In the genomic region with DNA sequence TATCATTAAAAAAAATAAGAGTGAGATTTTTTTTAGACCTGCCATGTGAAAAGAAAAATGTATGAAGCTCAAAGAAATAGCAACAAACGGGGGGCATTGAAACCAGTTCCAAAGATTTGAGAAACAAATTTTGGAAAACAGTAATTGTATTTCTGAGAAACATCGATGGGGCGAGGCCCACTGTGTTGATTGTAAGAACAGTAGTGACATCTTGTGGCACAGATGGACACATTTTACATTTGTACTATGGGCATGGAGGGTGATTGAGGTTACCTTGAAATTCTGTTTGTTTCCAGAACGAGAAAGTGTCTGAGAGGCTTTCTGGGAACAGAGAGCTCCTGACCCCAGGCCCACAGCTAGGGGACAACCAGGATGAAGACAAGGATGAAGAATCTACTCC, we compare ENCODE assay signal across 9 mouse cellular contexts. TPM values are rescaled to one million over a fixed set of nuclear protein-coding genes. Genes with fewer than 3 reads are reported as not detected.
DNase-seq lines count a peak whose midpoint lies in the region; ATAC-seq lines count a peak whose summit lies in the region.
"Had no signal": no experiment of that assay in that cellular context is flagged by ENCODE, and none has a peak within 500 bp of the region (broad histone marks: within the 10 kb centered on the region; RNA-seq: fewer than 3 reads in every experiment).

No protein-coding gene starts in this region.

- intact Hi-C loops in left cerebral cortex, postnatal 25 days (cut with DNase I), result loop anchor here (1.0 to 2.0 kb wide), 3 partner anchors 294 to 1537 kb away; no protein-coding TSS in a partner anchor
- intact Hi-C loops in left cerebral cortex, postnatal 4 days (cut with DNase I), result loop anchor here (1.0 kb wide), 1 partner anchor 324 kb away; no protein-coding TSS in a partner anchor

- peak; percentile 38 for DNase-seq in gastrocnemius, adult 18-20 months (ENCODE audit: low spot score)
- DNase-seq in gastrocnemius, postnatal 4 days (ENCODE audit: low spot score in 2 of 2), result no peak
- DNase-seq in left cerebral cortex, postnatal 25 days (ENCODE audit: low spot score in 2 of 2), result peak; percentile 18 to 31
- DNase-seq in left cerebral cortex, postnatal 4 days, result no peak
- peak; percentile 2 for DNase-seq in R1 (ENCODE audit: low read depth, low spot score)
- peak; percentile 38 for DNase-seq in layer of hippocampus, adult 9-11 months
- DNase-seq in spleen, adult 18-20 months, result no peak
- DNase-seq: thymus, postnatal 25 days had no signal

- no peak for ATAC-seq in erythroid progenitor cell, adult 5-6 weeks (replicated peaks; ENCODE audit: low FRiP score, poor library complexity, severe bottlenecking)

RNA-seq across cellular contexts. Expression of gene Ccer1, which starts 22.7 kb away (rescaled TPM):
- not detected for total RNA-seq in gastrocnemius, adult 18-20 months (2021)
- not detected for total RNA-seq in gastrocnemius, postnatal 4 days (2021)
- total RNA-seq in left cerebral cortex, postnatal 25 days (2021), result not detected
- not detected for total RNA-seq in left cerebral cortex, postnatal 4 days (2021)
- not detected in 2 replicates for total RNA-seq in erythroid progenitor cell, adult 5-6 weeks (2015; ENCODE audit: low replicate concordance)
- total RNA-seq in erythroid progenitor cell, adult 5-6 weeks (2017; ENCODE audit: low replicate concordance), result not detected in 2 replicates

RNA-seq across cellular contexts. Expression of gene Epyc, which starts 26.3 kb away (rescaled TPM):
- not detected for total RNA-seq in gastrocnemius, adult 18-20 months (2021)
- total RNA-seq in gastrocnemius, postnatal 4 days (2021), result under 1 TPM; 0.47 to 0.60 TPM
- under 1 TPM in 1 of 2 experiments, not detected in 1; 0.25 TPM for total RNA-seq in left cerebral cortex, postnatal 25 days (2021)
- under 1 TPM; 0.46 to 0.50 TPM for total RNA-seq in left cerebral cortex, postnatal 4 days (2021)
- not detected in 2 replicates for total RNA-seq in erythroid progenitor cell, adult 5-6 weeks (2015; ENCODE audit: low replicate concordance)
- not detected in 2 replicates for total RNA-seq in erythroid progenitor cell, adult 5-6 weeks (2017; ENCODE audit: low replicate concordance)

RNA-seq across cellular contexts. Expression of gene C030005K15Rik, which starts 56.4 kb away (rescaled TPM):
- total RNA-seq in gastrocnemius, adult 18-20 months (2021), result not detected
- not detected for total RNA-seq in gastrocnemius, postnatal 4 days (2021)
- total RNA-seq in left cerebral cortex, postnatal 25 days (2021), result under 1 TPM in 1 of 2 experiments, not detected in 1; 0.37 TPM
- total RNA-seq in left cerebral cortex, postnatal 4 days (2021), result under 1 TPM in 1 of 2 experiments, not detected in 1; 0.18 TPM
- not detected in 2 replicates for total RNA-seq in erythroid progenitor cell, adult 5-6 weeks (2015; ENCODE audit: low replicate concordance)
- total RNA-seq in erythroid progenitor cell, adult 5-6 weeks (2017; ENCODE audit: low replicate concordance), result 0.39 TPM in 1 of 2 replicates, not detected in the other

Comparison
In these comparisons a context has a peak if more than half of its experiments do, and no peak if none do; other contexts are left out.
1. DNase-seq: peak in gastrocnemius, adult 18-20 months (single experiment), left cerebral cortex, postnatal 25 days (2 of 2), R1 (single experiment) and layer of hippocampus, adult 9-11 months (single experiment); none in gastrocnemius, postnatal 4 days (0 of 2), left cerebral cortex, postnatal 4 days (single experiment) and spleen, adult 18-20 months (0 of 2).